Mouse (Mus musculus) limb, embryonic 10.5 days (tissue): ENCODE results near the gene Chrm4. TPM values are rescaled to one million over a fixed set of nuclear protein-coding genes. Genes with fewer than 3 reads are reported as not detected.

ENCODE experiments used
- DNase-seq: peaks from one replicate; pipeline ENCODE4 v3.0.0-alpha.2; 2017; ENCODE audit warnings: low spot score
- H3K27ac ChIP-seq: fragments of 300-500 bp; sonication (generic); 2 replicates; pipeline ENCODE4 v1.5.1; 2016; ENCODE audit warnings: mild to moderate bottlenecking
- H3K27me3 ChIP-seq: fragments of 300-500 bp; sonication (generic); 2 replicates; pipeline ENCODE4 v1.6.1; 2016; ENCODE audit warnings: low read depth, mild to moderate bottlenecking; ENCODE audit not compliant: poor library complexity, severe bottlenecking
- H3K36me3 ChIP-seq: fragments of 300-500 bp; sonication (generic); 2 replicates; pipeline ENCODE4 v1.6.1; 2016; ENCODE audit warnings: mild to moderate bottlenecking, moderate library complexity
- H3K4me1 ChIP-seq: fragments of 300-500 bp; sonication (generic); 2 replicates; pipeline ENCODE4 v1.6.1; 2016
- H3K4me3 ChIP-seq: fragments of 300-500 bp; sonication (generic); 2 replicates; pipeline ENCODE4 v1.5.1; 2016; ENCODE audit warnings: mild to moderate bottlenecking, moderate library complexity
- H3K9me3 ChIP-seq: fragments of 300-500 bp; sonication (generic); replicated peaks from 2 replicates; pipeline ENCODE4 v1.6.1; 2016; ENCODE audit warnings: mild to moderate bottlenecking
- WGBS: fragments of 180-500 bp; shearing (Covaris S2); methylation state at CpG from one replicate; pipeline ENCODE4 v1.1.7; 2016; 5-methylcytosine and 5-hydroxymethylcytosine counted together
- polyA plus RNA-seq: library from polyadenylated mRNA; unstranded; fragments of >200 nt; fragmentation: Nextera tagmentation; extraction: Ambion mirVana; gene quantifications from 2 replicates; pipeline ENCODE4 v1.2.1, GENCODE M21; 2016

Gene Chrm4
- 0.67 and 0.76 TPM in 2 replicates for polyA plus RNA-seq

DNA sequence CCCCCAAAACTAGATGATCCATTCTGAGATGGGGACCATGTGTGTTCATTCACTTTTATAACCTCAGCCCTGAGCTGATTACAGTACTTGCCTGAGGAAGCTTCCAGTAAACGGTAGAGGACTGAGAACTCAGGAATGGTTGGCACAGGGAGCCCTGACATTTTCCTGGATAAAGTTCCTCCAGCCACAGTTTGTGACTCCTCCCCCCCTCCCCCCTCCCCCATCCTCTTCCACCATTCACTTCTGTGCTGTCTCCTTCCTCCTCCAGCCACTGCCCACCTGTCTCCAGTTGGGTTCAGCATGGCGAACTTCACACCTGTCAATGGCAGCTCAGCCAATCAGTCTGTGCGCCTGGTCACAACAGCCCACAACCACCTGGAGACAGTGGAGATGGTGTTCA, at the start of gene Chrm4:
Gene Chrm4, plus strand, starts transcription at position 301 of the 400 bp plus-strand sequence.
- no peak for DNase-seq
- Histone ChIP-seq H3K9me3 (no peaks in the 10 kb centered on the region), H3K27ac (0 out of 2 replicates have a peak within 1 kb of the TSS, but pooled peaks have one; percentile 2), H3K27me3 (peaks cover 36% of the 10 kb centered on the region), H3K4me3 (0 out of 2 replicates have a peak within 1 kb of the TSS, but pooled peaks have one; percentile 11), H3K36me3 (peaks cover 31% of the 10 kb centered on the region), H3K4me1 (peaks cover 59% of the 10 kb centered on the region)
- 91% methylated on average over 3 of the region's 3 CpGs for WGBS

DNA sequence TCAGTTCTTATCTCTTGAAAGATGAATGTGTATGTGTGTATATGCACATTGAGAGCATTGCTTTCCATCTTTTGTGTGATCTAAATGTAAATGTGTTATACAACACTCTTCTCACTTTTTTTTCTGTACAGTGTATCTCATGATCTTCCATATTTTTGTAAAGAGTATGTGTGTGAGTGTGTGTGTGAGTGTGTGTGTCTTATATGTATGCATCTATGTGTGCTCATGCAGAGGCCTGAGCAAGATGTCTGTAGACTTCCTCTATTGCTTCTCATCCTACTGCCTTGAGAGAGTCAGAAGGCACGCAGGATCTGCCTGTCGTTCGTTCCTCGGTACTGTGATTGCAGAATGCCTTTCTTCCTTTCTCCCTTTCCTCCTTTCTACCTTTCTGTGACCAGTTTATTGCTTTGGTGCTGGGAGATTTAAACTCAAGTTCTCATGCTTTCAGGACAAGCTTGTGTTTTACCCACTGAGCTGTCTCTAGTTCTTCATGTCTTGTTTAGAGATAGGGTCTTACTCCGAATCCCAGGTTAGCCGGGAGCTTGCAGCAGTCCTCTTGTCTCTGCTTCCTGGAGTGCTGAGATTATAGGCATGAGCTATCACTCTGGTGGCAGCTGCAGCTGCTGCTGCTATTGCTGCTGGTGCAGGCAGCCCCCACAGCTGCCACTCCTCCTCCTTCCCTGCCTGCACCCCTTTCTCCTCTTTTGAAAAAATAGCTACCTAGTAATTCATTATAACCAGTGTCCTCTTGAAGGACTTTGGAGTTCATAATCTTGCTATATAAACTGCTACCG, 48.5 kb upstream of the Chrm4 start:
- H3K4me3 ChIP-seq = no peak overlapping the region
- peaks cover 18% of the 10 kb centered on the region for H3K36me3 ChIP-seq

DNA sequence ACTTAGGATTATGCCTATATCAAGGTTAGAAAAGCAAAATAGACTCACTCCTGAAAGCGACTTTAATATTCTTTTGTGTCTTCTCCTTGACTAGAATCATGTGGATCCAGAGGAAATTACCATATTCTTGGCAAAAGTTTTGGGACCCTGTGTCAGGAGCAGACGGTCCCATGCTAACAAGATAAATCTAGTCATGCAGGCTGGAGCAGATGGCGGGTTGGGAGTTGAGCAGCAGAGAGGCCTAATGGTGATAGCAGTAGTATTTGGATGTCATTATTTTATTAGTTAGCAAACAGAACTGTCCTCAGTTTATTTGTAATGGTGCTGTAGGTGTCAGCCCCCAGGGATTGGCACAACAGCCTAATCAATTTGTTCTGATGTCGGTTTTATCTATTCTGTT, 43.1 kb upstream of the Chrm4 start:
- peaks cover 26% of the 10 kb centered on the region for H3K36me3 ChIP-seq
- 87% methylated on average over 4 of the region's 4 CpGs for WGBS
- H3K9me3 ChIP-seq = no peaks in the 10 kb centered on the region
- no peaks in the 10 kb centered on the region for H3K27me3 ChIP-seq
- no peaks in the 10 kb centered on the region for H3K4me1 ChIP-seq
- DNase-seq = no peak
- H3K4me3 ChIP-seq = no peak overlapping the region
- H3K27ac ChIP-seq = no peak overlapping the region

More for the DNA sequence above, 48.5 kb upstream of the Chrm4 start:
- H3K9me3 ChIP-seq = no peaks in the 10 kb centered on the region
- WGBS = 82% methylated on average over 7 of the region's 7 CpGs
- no peaks in the 10 kb centered on the region for H3K4me1 ChIP-seq
- H3K27ac ChIP-seq = no peak overlapping the region
- DNase-seq = no peak
- no peaks in the 10 kb centered on the region for H3K27me3 ChIP-seq

DNA sequence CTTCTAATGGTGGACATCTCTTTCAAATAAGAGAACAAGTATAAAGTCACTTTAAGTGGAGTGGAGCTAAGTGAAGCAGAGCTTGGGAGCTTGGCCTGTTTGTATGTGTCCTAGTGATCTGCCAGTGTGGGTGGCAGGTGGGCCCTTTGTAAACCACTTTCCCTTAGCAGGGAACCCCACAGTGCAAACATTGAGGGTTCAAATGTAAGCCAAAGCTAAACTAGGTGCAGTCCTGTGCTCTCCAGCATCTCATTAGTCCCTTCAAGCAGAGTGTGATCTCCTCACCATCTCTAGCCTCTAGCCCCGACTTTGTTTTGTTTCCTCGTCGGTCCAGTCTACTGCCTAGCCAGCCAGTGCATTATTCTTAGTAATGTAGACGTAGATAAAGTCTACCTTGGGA, 42.4 kb upstream of the Chrm4 start:
- H3K4me3 ChIP-seq = no peak overlapping the region
- no peaks in the 10 kb centered on the region for H3K9me3 ChIP-seq
- peaks cover 32% of the 10 kb centered on the region for H3K36me3 ChIP-seq
- H3K27ac ChIP-seq = no peak overlapping the region
- H3K4me1 ChIP-seq = no peaks in the 10 kb centered on the region
- DNase-seq = no peak
- 93% methylated on average over 4 of the region's 4 CpGs for WGBS
- H3K27me3 ChIP-seq = no peaks in the 10 kb centered on the region

DNA sequence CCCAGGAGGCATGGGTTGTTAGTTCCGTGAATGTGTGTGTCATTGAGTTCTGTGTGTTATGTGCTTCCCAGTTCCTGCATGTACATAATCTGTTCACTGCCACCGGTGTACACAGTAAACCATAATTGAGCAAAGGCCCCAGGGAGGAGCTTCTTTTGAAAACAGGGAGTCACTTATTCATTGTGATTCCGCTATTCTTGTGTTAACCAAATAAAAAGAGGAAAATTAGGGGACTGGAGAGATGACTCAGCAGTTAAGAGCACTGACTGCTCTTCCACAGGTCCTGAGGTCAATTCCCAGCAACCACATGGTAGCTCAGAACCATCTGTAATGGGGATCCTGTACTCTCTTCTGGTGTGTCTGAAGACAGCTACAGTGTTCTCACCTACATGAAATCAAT, 32.3 kb upstream of the Chrm4 start:
- no peaks in the 10 kb centered on the region for H3K4me1 ChIP-seq
- H3K27me3 ChIP-seq = no peaks in the 10 kb centered on the region
- H3K4me3 ChIP-seq = no peak overlapping the region
- WGBS = 92% methylated on average over 3 of the region's 3 CpGs
- H3K27ac ChIP-seq = no peak overlapping the region
- peaks cover 44% of the 10 kb centered on the region for H3K36me3 ChIP-seq
- no peak for DNase-seq
- no peaks in the 10 kb centered on the region for H3K9me3 ChIP-seq

DNA sequence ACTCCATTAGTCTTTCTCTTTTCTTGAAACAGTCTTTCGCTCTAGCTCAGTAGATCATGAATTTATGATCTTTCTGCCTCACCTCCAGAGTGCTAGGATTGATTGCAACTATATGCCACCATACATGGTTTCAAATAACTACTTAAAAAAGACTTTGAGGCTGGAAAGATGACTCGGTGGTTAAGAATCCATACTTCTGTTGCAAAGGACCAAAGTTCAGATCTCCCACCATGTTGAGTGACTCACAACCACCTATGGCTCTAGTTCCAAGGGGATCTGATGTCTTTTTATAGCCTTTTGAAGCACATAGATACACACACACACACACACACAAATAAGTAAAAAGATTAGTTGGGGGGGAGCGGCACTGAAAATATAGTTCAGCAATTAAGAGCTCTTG, 31.6 kb upstream of the Chrm4 start:
- Histone ChIP-seq H3K27ac (no peak overlapping the region), H3K27me3 (no peaks in the 10 kb centered on the region), H3K36me3 (peaks cover 45% of the 10 kb centered on the region), H3K9me3 (no peaks in the 10 kb centered on the region), H3K4me1 (no peaks in the 10 kb centered on the region), H3K4me3 (no peak overlapping the region)
- 97% methylated on average over 3 of the region's 3 CpGs for WGBS
- no peak for DNase-seq

DNA sequence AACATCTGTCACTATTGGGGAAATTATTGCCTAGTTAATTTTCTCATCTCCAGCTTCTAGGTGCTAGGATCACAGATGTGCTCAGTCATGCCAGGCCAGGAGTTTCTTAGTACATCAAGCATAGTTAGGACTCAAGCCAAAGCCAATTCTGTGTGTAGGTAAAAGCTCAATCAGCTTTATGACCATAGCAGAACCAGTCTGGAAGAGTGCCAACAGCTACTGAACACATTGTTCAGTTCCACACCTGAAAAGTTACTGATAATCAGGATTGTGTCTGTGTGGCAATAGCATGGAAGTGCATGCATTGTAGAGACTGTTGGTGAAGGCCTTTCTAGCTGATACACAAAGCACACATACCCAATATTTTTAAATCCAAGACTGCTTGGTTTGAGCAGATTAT, 29.1 kb upstream of the Chrm4 start:
- no peak overlapping the region for H3K4me3 ChIP-seq
- no peaks in the 10 kb centered on the region for H3K4me1 ChIP-seq
- H3K36me3 ChIP-seq = peaks cover 54% of the 10 kb centered on the region
- DNase-seq = no peak
- H3K27me3 ChIP-seq = no peaks in the 10 kb centered on the region
- no peak overlapping the region for H3K27ac ChIP-seq
- H3K9me3 ChIP-seq = no peaks in the 10 kb centered on the region

DNA sequence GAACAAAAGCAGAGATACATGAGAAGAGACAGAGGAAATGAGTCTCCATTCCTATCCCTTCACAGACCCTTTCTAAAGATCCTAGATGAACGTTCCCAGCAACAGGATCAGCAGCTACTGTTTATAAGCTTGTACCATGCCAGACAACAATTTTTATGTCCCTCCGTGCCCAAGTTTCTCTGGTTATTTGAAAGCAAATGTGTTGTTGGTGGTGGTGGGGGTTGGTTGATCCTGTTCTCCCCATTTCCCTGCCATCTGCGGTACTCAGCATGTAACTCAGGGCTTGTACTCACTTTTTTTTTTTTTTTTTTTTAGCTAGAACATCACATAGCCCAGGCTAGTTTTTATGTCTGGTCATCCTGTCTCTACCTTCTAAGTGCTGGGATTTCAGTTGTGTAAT, 27.9 kb upstream of the Chrm4 start:
- peaks cover 49% of the 10 kb centered on the region for H3K36me3 ChIP-seq
- no peak overlapping the region for H3K27ac ChIP-seq
- H3K27me3 ChIP-seq = no peaks in the 10 kb centered on the region
- DNase-seq = no peak
- no peak overlapping the region for H3K4me3 ChIP-seq
- no peaks in the 10 kb centered on the region for H3K9me3 ChIP-seq
- no peaks in the 10 kb centered on the region for H3K4me1 ChIP-seq
- 93% methylated on average over 3 of the region's 3 CpGs for WGBS

DNA sequence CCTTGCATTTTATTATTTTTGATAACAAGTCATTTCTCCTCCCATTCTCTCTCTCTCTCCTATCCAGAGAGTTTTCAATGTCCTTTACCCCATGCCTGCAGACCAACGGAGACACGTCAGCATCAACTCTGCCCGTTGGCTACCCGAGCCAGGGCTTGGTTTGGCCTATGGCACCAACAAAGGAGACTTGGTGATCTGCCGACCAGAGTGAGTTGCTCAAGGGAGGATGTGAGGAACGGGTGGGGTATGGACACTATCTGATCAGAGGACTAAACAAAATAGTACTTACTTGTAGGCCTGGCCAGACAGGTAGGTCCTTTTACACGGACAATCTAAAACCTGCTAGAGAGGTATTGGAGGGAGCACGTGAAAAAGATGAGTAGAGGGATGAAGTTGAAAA, 26.6 kb upstream of the Chrm4 start:
- DNase-seq = no peak
- no peak overlapping the region for H3K4me3 ChIP-seq
- H3K36me3 ChIP-seq = peaks cover 47% of the 10 kb centered on the region
- H3K27me3 ChIP-seq = no peaks in the 10 kb centered on the region
- 93% methylated on average over 8 of the region's 8 CpGs for whole genome bisulfite sequencing
- no peaks in the 10 kb centered on the region for H3K9me3 ChIP-seq
- H3K27ac ChIP-seq = no peak overlapping the region
- no peaks in the 10 kb centered on the region for H3K4me1 ChIP-seq

DNA sequence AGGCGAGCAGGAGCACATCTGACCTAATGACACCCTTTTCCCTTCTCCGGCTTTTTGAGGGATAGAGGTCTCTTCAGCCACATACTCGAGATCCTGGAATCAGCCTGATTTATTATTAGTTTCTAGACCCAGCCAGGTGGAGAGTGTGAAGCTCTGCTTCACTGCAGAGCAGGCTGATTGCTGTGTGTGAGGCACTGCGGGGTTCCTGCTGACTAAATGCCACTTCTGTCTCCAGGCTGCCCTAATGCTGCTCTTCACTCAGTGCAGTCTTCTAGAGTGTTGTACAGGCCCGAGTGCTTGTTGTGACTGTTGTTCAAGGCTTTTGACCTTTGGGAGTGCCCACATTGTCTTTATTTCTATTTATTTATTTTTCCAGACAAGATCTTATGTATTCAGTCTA, 24.7 kb upstream of the Chrm4 start:
- Histone ChIP-seq H3K4me1 (no peaks in the 10 kb centered on the region), H3K9me3 (no peaks in the 10 kb centered on the region), H3K27me3 (no peaks in the 10 kb centered on the region), H3K4me3 (no peak overlapping the region), H3K27ac (no peak overlapping the region), H3K36me3 (peaks cover 62% of the 10 kb centered on the region)
- DNase-seq = no peak
- 67% methylated on average over 5 of the region's 5 CpGs for WGBS

DNA sequence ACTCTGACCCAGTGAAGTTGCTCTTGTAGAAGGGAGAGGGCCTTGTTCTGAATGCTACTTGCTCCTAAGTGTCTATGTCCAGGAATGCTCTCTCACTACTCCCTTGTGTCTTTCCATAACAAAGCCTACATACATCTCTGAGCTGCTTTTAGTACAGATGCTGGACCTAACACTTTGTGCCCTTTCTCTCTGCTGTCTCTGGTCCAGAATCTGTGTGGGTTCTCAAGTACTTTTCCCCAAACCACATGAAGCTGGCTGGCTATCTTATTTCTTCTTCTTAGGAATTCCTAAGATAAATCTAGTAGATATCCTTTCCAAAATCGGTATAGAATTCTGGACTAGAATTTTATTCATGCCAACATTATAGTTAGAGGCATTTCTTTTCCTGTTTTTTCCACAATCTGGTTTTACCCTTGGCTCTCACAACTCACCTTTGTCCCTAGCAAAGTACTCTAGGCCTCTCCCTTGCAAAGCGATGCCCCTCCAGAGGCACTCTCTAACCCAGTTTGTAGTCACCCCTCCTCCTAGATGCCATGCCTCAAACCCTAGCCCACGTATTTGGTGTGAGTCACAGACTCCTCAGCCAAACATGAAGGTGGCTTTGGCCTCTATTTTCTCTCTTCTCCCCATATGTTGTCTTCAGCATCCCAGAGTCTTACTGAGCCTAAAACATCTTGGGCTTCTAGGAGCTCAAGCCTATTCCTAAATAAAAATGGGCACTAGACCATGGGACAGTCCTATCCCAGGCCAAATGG, 23.7 kb upstream of the Chrm4 start:
- Histone ChIP-seq H3K4me3 (no peak overlapping the region), H3K9me3 (no peaks in the 10 kb centered on the region), H3K27ac (no peak overlapping the region), H3K4me1 (no peaks in the 10 kb centered on the region), H3K27me3 (no peaks in the 10 kb centered on the region), H3K36me3 (peaks cover 58% of the 10 kb centered on the region)
- no peak for DNase-seq
- 90% methylated on average over 3 of the region's 3 CpGs for WGBS

DNA sequence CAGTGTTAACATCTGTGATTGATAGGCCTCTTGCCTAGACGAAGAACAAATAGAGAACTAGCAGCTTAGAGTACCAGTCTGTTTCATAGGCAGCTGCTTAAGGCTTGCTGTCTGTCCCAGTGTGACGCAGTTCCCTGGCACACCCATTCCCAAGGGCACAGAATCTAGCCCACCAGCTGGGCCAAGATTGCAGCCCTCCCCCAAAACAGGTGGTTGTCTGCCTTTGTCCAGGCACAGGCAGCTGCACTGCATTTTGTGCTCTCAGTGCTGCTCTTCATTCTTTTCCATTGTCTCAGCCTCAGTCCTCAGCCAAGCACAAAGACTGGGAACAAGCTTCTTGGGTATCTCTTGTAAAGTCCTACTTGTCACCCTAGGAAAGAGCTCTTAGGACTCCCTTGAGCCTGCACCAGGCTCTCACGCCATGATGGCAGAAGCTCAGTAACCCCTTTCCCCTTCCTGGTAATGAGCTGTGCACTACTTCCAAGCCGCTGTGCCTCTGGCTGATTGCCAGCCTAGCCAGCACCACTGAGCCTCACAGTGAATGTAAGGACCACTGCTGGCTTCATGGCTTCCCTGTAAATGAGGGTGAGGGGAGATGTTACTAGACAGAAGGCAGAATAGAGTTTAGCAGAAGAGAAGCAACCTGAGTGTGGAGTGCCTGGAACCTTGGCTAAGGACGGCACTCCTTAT, 22.3 kb upstream of the Chrm4 start:
- Histone ChIP-seq H3K4me1 (no peaks in the 10 kb centered on the region), H3K4me3 (no peak overlapping the region), H3K36me3 (peaks cover 65% of the 10 kb centered on the region), H3K27me3 (no peaks in the 10 kb centered on the region), H3K27ac (no peak overlapping the region; the same call in 1 of the 2 replicates), H3K9me3 (no peaks in the 10 kb centered on the region)
- WGBS = 85% methylated on average over 5 of the region's 5 CpGs
- DNase-seq = no peak

DNA sequence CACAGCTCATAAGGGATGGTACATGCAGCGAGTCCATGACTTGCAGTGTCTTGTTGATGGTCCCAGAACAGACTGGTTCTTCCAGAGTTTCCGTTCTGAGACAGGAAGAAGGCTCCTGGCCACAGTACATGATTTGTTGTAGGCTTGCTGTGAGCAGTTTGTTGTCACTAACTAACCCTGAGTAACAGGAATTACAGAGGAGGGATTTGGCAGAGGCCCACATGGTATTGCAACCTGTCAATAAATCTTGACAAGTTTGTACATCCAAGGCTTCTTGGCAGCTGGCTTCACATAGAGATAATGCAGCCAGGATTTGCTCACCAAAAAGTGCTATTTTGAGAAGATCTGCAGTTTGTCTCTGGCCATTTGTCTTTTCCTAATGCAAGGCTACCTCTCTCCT, 20.9 kb upstream of the Chrm4 start:
- Histone ChIP-seq H3K4me1 (no peaks in the 10 kb centered on the region), H3K9me3 (no peaks in the 10 kb centered on the region), H3K27ac (no peak overlapping the region), H3K4me3 (no peak overlapping the region), H3K27me3 (no peaks in the 10 kb centered on the region), H3K36me3 (peaks cover 65% of the 10 kb centered on the region)
- 93% methylated on average over 2 of the region's 2 CpGs for WGBS
- no peak for DNase-seq
